Mouse (Mus musculus) G1E (cell line): ENCODE measurements around the gene Grik5. TPM values are rescaled to one million over a fixed set of nuclear protein-coding genes. Genes with fewer than 3 reads are reported as not detected.

Source experiments
- ATAC-seq: 2 replicates; pipeline ENCODE4 v1.8.0; 2016; ENCODE audit warnings: mild to moderate bottlenecking; ENCODE audit not compliant: insufficient number of reproducible peaks, poor library complexity, low FRiP score, severe bottlenecking; ENCODE audit errors: extremely low read depth
- DNase-seq: peaks from one replicate; pipeline ENCODE4 v3.0.0; 2012; ENCODE audit warnings: low spot score
- H3K27me3 ChIP-seq: 2 replicates; pipeline ENCODE4 v1.6.1; 2012; ENCODE audit warnings: mild to moderate bottlenecking, low read length, inconsistent platforms; ENCODE audit not compliant: insufficient read depth
- H3K36me3 ChIP-seq: replicated peaks from 2 replicates; pipeline ENCODE3; 2012; ENCODE audit warnings: mild to moderate bottlenecking, inconsistent platforms
- H3K4me1 ChIP-seq: 2 replicates; pipeline ENCODE4 v1.6.1; 2012; ENCODE audit warnings: low read depth, low read length, inconsistent platforms, mixed read lengths; ENCODE audit not compliant: insufficient read depth
- H3K4me3 ChIP-seq: 2 replicates; pipeline ENCODE4 v1.5.1; 2012; ENCODE audit warnings: low read depth, mild to moderate bottlenecking, inconsistent platforms, low read length, moderate library complexity, mixed read lengths
- H3K9me3 ChIP-seq: replicated peaks from 2 replicates; pipeline ENCODE4 v1.6.1; 2012; ENCODE audit warnings: inconsistent platforms
- CTCF ChIP-seq: IDR thresholded peaks from 2 replicates; pipeline ENCODE4 v1.5.1; 2012; ENCODE audit warnings: low read depth, low read length, inconsistent platforms, mixed read lengths
- GATA1 ChIP-seq: IDR thresholded peaks from 2 replicates; pipeline ENCODE4 v1.6.1; 2012; ENCODE audit warnings: borderline replicate concordance, low read length, inconsistent platforms, mixed read lengths
- GATA2 ChIP-seq: IDR thresholded peaks from 2 replicates; pipeline ENCODE4 v1.6.1; 2012; ENCODE audit warnings: low read depth, low read length, inconsistent platforms, borderline replicate concordance
- POLR2AphosphoS5 ChIP-seq: IDR thresholded peaks from 2 replicates; pipeline ENCODE4 v1.6.1; 2012; ENCODE audit warnings: low read depth, low read length, inconsistent platforms; ENCODE audit not compliant: insufficient replicate concordance
- TAL1 ChIP-seq: conservative IDR thresholded peaks from 2 replicates; pipeline ENCODE4 v1.6.1; 2012; ENCODE audit warnings: low read depth, low read length, inconsistent platforms, mixed read lengths
- polyA plus RNA-seq: library from polyadenylated mRNA; stranded (reverse); fragments of >175 nt; gene quantifications from 2 replicates; pipeline ENCODE4 v1.2.3, GENCODE M21; 2012
- total RNA-seq, 2 experiments: library from RNA; stranded (forward) in 1 of 2; stranded (reverse) in 1 of 2; fragments of 200-1000 nt in 1 of 2; fragments of >200 nt in 1 of 2; fragmentation: Nextera tagmentation in 1 of 2; gene quantifications; 2 replicates each; pipeline ENCODE4 v1.2.3; 2014 to 2017

Grik5 gene
- total and polyA plus RNA-seq, 3 experiments, result 91.3 to 198 (median 94.6) TPM

DNA sequence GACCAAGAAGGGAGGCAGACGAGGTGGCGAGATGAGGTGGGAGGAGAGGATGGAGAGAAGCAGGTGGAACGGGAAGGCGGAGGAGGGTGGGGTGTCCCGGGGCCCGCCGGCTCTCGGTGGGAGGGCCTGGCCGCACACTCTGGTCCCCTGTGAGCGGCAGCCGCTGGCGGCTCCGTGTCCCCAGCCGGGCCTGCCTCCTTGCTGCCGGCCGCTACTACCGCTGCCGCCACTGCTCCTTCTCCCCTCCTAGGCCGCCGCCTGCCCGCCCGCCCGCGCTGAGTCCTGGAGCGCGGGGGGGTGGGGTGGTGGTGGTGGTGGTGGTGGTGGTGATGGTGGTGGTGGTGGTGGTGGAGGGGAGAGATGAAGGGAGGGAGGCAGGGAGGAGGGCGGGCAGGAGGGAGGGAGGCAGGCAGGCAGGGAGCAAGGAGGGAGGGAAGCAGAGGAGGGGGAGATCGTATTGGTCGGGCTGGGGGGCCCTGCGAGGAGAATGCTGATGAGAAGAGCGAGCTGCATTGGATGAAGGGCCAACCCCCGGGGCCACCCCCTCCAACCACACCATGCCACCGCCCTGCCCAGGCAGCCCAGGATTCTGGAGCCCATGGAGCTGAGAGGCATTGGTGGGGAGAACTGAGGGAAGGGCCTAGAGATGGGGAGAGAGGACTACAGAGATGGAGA lies 707 bp upstream of the Grik5 start:
- no peak for TF ChIP-seq CTCF
- Histone ChIP-seq H3K4me1 (peaks cover 79% of the 10 kb centered on the region), H3K4me3 (peak overlapping the region; percentile 82), H3K27me3 (no peaks in the 10 kb centered on the region), H3K9me3 (no peaks in the 10 kb centered on the region), H3K36me3 (peaks cover 40% of the 10 kb centered on the region)
- ATAC-seq, result peak; percentile 43
- DNase-seq, result peak; percentile 79

DNA sequence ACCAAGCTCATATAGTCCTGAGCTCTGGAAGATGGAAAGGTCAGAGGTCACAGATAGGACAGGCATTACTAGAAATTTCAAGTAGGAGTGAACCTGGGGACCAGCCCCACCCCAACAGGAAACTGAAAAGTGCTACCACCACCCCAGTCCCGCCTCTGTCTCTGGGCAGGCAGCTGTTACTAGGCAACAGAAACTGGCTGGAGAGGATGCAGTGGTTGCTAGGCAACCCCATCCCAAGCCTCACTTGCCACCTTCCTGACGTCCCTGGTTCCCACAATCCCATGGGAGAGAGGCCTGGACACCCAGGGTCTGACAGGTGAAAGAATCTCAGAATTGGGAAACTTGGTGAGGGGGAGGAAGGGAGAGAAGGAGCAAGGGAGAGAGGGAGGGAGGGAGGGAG lies 3.4 kb downstream of the Grik5 start:
- ATAC-seq, result no peak
- TF ChIP-seq GATA2 (no peak), POLR2AphosphoS5 (no peak), GATA1 (no peak), CTCF (no peak), TAL1 (no peak)
- H3K9me3 ChIP-seq, result no peaks in the 10 kb centered on the region
- no peaks in the 10 kb centered on the region for H3K27me3 ChIP-seq
- H3K4me3 ChIP-seq, result no peak overlapping the region
- peaks cover 72% of the 10 kb centered on the region for H3K36me3 ChIP-seq
- no peak for DNase-seq
- H3K4me1 ChIP-seq, result peaks cover 75% of the 10 kb centered on the region

- no peak for DNase-seq
- Histone ChIP-seq H3K27me3 (no peaks in the 10 kb centered on the region), H3K4me3 (peak overlapping the region; percentile 42; the same call in 1 of the 2 replicates), H3K4me1 (peaks cover 72% of the 10 kb centered on the region), H3K9me3 (no peaks in the 10 kb centered on the region), H3K36me3 (peaks cover 79% of the 10 kb centered on the region)
- no peak for TF ChIP-seq GATA2
- no peak for TF ChIP-seq POLR2AphosphoS5
- no peak for TF ChIP-seq GATA1
- ATAC-seq, result no peak
Measured at GRCm38 (mm10) chr7:25067909-25068656, 4.1 kb downstream of the Grik5 start.

DNA sequence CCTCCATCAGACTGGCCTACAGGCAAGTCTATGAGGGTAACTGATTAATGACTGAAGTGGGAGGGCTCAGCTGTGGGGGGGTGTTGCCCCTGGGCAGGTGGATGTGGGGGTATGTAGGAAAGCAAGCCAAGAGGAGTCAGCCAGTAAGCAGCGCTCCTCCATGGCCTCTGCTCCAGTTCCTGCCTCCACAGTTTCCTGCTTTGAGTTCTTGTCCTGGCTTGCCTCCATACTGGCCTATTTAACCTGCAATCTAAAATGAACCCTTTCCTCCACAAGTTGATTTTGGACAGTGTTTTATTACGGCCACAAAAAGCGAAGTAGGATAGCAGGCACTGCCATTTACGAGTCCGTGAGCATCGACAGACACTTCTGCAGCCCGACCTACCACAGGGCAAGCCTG lies 4.8 kb downstream of the Grik5 start:
- peaks cover 86% of the 10 kb centered on the region for H3K36me3 ChIP-seq
- H3K27me3 ChIP-seq, result no peaks in the 10 kb centered on the region
- DNase-seq, result no peak
- H3K4me3 ChIP-seq, result no peak overlapping the region
- ATAC-seq, result no peak
- H3K4me1 ChIP-seq, result peaks cover 68% of the 10 kb centered on the region
- TF ChIP-seq GATA1, result no peak
- no peak for TF ChIP-seq CTCF
- H3K9me3 ChIP-seq, result no peaks in the 10 kb centered on the region

DNA sequence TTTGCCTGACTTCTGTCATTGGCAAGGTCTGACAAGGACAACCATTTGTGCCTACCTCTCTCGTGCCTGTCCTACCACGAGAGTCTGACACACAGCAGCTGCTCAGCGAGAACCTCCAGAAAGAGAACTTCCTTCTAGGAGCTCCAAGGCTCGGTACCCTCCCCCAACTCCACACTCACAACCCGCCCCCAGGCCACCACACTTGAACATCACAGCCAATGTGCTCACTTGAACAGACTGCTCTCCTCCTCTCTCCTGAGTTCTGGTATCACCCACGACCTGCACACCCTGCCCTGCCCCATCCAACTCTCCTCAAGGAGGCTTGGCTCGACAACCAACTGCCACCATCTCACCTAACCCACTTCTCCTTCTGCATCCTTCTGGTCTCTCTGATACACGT lies 8.2 kb downstream of the Grik5 start:
- TF ChIP-seq GATA2 (no peak), CTCF (no peak), TAL1 (no peak), POLR2AphosphoS5 (no peak), GATA1 (no peak)
- Histone ChIP-seq H3K4me3 (no peak overlapping the region), H3K9me3 (no peaks in the 10 kb centered on the region), H3K27me3 (no peaks in the 10 kb centered on the region), H3K4me1 (peaks cover 39% of the 10 kb centered on the region), H3K36me3 (peaks cover 97% of the 10 kb centered on the region)
- DNase-seq, result no peak
- ATAC-seq, result no peak

DNA sequence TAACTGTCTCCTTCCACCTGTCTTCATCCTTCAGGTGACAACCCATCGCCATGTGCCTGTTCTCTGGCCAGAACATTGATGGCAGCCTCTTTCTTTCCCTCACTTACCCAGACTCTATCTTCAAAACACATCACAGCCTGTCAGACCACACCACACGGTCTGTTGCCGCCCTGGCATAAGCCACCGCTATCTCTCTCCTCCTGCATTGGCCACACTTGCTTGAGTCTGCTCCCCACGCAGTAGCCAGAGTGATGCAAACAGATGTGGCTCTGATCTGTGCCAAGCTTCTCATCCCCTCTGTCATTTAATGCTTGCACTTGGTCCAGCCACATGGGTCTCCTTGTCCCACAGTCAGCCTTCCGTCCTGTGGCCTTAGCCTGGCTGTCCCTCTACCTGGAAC lies 8.8 kb downstream of the Grik5 start:
- H3K36me3 ChIP-seq, result peaks cover 97% of the 10 kb centered on the region
- DNase-seq (no peak), ATAC-seq (no peak)
- no peaks in the 10 kb centered on the region for H3K9me3 ChIP-seq
- H3K27me3 ChIP-seq, result no peaks in the 10 kb centered on the region
- H3K4me3 ChIP-seq, result no peak overlapping the region
- H3K4me1 ChIP-seq, result peaks cover 39% of the 10 kb centered on the region
- TF ChIP-seq POLR2AphosphoS5 (no peak), TAL1 (no peak), CTCF (no peak), GATA2 (no peak), GATA1 (no peak)

- Histone ChIP-seq H3K4me1 (peaks cover 13% of the 10 kb centered on the region), H3K27me3 (no peaks in the 10 kb centered on the region), H3K36me3 (peaks cover 96% of the 10 kb centered on the region), H3K9me3 (no peaks in the 10 kb centered on the region), H3K4me3 (no peak overlapping the region)
- DNase-seq (no peak), ATAC-seq (no peak)
- TF ChIP-seq CTCF, result no peak
- TF ChIP-seq GATA2, result no peak
- no peak for TF ChIP-seq GATA1
- TF ChIP-seq POLR2AphosphoS5, result no peak
- TF ChIP-seq TAL1, result no peak
Measured at GRCm38 (mm10) chr7:25058836-25059235, 13.3 kb downstream of the Grik5 start.
